Mouse (Mus musculus) bone marrow, adult 2 months (tissue): ENCODE data around the gene Gnb2.

ENCODE experiments used
- CTCF ChIP-seq: fragments of 200-500 bp; IDR thresholded peaks from 2 replicates; pipeline ENCODE4 v1.5.1; 2011; ENCODE audit warnings: low read length, control low read depth; ENCODE audit not compliant: control insufficient read depth, insufficient read depth
- POLR2A ChIP-seq: fragments of 200-500 bp; IDR thresholded peaks from 2 replicates; pipeline ENCODE4 v1.6.1; 2011; ENCODE audit warnings: low read depth, mild to moderate bottlenecking, control low read depth, low read length, borderline replicate concordance; ENCODE audit not compliant: control insufficient read depth

GRCm38 (mm10) chr5:137568223-137568798 lies 35.0 kb upstream of the Gnb2 start:
- TF ChIP-seq POLR2A, result no peak
- no peak for TF ChIP-seq CTCF
